Mouse (Mus musculus) layer of hippocampus, adult 11-12 months (tissue): ENCODE data around the gene Svop.

ENCODE experiments used
- DNase-seq: peaks from one replicate; pipeline ENCODE4 v3.0.0; 2022; ENCODE audit warnings: low spot score

The Svop gene

DNA sequence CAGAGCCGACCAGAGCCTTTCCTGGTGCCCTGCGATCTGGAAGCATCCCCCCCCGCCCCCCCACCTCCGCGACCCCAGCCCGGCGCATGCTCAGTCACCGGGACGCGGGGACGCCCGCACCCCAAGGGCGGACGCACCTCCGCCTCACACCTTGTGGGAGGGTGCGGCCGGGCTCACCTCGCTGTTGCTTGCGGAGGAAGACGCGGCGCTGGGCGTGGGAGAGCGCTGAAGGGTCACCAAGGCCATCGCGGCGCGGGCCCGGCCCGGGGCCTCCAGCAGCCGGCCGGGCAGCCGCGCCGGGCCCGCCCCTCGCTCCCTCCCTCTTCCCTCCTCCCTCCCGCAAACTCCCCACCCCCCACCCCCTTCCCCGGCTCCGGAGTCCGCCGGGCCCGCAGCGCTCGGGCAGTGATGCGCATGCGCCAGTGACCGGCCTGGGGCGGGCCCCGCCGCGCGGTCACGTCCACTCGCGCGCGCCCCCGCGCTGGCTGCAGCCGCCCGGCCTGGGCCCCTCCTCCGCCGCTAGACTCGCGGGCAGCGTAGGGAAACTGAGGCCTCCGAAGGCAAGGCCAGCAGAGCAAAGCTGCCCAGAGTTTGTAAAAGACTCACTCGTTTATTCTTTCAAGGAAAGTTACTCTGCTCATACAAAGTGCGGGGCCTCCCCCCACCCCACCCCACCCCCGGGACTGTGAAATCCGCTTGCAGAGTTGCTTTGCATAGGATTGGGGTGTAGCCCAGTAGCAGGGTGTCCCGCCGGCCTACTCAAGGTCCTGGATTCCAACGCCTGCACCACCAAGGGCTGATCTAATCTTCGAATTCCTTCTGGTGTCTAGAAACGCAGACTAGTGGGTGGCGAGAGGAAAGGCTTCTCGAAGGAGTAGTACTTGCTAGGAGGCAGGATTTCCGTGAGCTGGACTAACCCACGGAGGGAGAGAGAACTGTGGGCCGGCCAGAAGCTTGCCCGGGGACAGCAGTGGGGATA, 97.6 kb downstream of the Svop start, which contains the start of gene Ssh1:
Gene Ssh1 (minus strand): TSS at position 408 of the 979 bp plus-strand sequence.
- DNase-seq = peak; percentile 83

DNA sequence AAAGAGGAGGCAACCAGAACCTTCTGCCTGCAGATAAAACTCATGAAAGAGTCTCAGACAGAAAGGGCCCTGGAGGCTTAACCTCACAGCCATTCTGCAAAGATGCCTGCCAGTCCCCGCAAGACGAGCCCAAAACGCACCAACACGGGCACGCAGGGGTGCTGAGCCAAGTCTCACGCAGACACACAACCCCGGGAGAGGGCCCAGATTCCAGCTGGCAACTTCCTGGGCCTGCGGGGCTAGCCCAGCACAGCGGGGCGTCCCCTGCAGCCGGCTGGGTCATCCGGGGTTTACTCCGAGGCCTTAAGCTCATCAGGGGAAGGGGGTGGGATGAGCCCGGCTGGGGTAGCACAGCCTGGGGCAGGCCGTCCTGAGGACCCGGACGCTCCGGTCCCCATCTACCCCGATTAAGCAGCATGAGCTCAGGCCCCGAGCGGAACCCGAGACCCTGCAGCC, 98.3 kb downstream of the Svop start:
- no peak for DNase-seq

- DNase-seq = no peak
Measured at GRCm38 (mm10) chr5:113992339-113992831, 99.0 kb downstream of the Svop start.

DNA sequence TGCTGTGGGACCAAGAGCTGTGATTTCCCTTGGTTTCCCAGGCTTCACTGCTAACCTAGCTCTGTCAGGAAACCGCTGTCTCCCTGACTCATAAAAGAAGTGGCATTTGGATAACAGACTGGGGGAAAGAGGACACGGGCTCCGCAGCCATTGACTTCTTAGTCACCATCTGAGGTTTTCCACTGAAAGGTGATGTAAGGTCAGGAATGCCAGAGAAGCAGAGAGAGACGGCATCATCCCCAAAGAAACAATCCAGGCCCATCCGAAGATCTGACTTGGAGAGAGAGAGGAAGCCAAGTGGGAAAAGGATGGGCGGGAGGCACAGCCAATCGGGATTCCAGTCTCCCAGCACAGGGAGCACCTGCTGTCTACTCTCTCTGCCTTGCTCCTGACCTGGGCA, 100.2 kb downstream of the Svop start:
- no peak for DNase-seq

GRCm38 (mm10) chr5:113990593-113990992, 100.8 kb downstream of the Svop start:
- DNase-seq = no peak

DNA sequence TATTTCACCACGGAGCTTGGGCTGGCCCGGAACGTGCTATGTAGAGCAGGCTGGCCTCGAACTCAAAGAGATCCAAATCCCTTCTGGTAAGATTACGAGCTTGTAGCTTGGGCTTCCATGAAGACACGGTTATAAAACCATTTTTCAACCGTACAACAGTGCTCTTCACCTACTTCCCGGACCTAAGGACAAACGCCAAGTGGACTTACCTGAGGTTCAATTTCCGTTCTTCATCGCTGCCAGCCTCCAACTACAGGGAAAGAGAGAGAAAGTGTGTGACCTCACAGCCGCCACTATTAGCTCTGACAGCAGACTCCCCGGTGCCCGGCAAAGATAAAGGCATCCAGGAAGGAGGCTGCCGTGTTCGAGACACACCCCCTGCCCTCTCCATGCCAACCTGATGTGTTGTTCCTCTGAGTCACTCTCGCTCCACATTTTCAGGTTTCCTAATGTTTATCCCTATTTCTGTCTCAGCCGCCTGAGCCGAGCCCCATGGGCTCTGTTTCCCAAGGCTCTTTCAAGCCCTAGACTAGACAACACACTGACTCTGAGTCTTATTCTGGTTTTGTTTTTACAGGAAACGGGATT, 101.8 kb downstream of the Svop start:
- no peak for DNase-seq

DNA sequence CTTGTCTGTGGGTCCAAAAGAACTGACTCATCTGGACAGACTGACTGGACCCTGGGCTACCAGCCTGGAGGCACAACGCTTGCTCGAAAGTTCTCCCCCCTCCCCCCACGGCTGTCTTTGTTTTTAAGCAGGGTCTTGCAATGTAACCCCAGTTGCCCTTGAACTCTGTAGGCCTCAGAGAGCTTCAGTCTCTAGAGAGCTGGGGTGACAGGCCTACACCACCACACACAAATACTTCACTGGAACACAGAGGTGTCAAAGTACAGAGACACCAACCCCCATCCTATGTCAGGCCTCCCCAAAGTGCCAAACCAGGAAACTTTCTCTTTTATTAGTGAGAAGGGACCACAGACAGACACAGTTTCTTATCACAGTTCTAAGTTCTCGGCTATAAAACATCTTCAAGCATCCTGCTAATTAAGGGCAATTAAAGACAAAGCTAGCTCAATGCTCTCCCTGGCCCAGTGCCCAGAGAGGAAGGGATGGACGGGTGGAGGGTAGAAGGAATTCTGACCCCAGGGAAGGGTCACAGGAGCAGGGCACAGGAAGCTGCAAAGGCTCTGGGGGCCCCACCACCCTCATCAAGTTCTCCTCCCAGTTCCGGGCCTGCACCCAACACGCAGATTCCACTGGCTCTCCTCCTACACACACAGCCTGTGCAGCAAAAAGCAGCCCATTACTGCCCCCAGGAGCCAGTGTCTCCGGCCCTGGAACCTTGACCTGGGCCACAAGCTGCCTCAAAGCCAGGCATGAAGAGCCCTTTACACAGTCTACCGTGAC, 105.0 kb downstream of the Svop start:
- no peak for DNase-seq

DNA sequence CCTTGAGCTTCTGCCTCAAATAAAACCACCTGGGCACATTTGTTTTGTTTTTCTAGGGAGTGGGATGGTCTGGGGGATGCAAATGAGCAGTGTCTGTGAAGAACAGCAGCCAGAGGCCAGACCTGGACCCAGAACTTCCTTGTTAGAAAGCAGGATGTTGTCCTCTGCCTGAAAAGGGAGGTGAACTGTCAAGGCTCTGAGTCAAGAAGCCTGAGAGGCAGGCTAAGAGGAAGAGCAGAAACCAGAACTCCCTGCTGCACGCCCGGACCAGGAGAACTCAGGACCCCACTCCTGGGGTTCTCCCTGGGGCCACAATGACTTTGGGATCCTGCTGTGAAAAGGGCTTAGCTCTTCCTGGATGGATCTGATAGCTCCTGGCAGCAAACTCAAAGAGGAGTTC, 105.6 kb downstream of the Svop start:
- no peak for DNase-seq

GRCm38 (mm10) chr5:113984025-113984740, 107.2 kb downstream of the Svop start:
- no peak for DNase-seq

GRCm38 (mm10) chr5:113983541-113983940, 107.8 kb downstream of the Svop start:
- DNase-seq = no peak

DNA sequence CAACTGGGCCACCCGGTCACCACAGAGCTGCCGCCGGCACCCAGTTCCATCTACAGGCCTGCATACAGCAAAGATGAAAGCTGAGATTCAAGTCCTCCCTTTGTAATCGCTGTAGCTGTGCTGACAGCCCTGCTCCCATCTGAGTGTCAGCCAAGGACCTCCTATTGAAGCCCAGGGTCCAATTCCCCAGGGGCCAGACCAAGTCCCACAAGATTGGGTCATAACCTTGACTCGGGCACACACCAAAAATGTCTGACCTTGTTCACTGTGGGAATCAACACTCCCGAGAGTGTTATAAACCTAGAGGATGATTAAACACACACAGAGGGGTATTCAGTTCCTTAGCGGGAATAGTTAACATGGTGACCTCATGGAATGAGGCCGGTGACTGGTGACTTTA, 109.5 kb downstream of the Svop start:
- no peak for DNase-seq

GRCm38 (mm10) chr5:113981171-113981570, 110.2 kb downstream of the Svop start:
- no peak for DNase-seq

DNA sequence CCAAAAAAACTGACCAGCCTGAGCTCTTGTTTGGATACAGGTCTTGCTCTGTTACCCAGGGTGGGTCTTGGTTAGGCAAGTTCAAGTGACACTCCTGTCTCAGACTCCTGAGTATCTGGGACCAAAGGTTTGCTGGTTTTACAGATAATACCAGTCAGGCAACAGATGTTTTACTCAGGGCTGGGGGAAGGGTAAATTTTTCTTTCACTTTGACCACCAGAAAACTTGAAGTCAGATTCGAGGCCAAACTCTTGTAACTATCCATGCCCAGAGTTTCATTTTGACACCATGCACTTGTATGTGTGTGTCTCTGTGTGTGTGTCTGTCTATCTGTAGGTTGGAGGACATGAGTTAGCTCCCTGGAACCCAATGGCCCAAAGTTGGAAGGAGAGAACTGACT, 110.9 kb downstream of the Svop start:
- no peak for DNase-seq

GRCm38 (mm10) chr5:113977309-113977708, 114.1 kb downstream of the Svop start:
- no peak for DNase-seq
